Mouse (Mus musculus): Measurements from ENCODE around the gene Chil4. TPM values are rescaled to one million over a fixed set of nuclear protein-coding genes. Genes with fewer than 3 reads are reported as not detected.
"Not testable (repeated sequence)": the region's sequence is repeated elsewhere in the genome, so short reads cannot be mapped to it uniquely, and the experiment has no call there.

Chil4 gene
- total RNA-seq, 1 experiment, result not detected

DNA sequence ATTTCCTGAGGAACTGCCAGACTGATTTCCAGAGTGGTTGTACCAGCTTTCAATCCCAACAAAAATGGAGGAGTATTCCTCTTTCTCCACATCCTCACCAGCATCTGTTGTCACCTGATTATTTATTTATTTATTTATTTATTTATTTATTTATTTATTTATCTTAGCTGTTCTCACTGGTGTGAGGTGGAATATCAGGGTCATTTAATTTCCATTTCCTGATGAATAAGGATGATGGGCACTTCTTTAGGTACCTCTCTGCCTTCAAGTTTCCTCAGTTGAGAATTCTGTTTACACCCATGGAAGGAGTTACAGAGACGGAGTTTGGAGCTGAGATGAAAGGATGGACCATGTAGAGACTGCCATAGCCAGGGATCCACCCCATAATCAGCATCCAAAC is 20.9 kb upstream of the Chil4 start:
- H3K9me3 ChIP-seq (ENCODE audit: control insufficient read depth, insufficient read depth, low read depth, low read length); DNase-seq (ENCODE audit: low read depth, low spot score); H3K4me3 ChIP-seq (ENCODE audit: insufficient read depth in 1 of 2, low read depth in 1 of 2, low read length in 2 of 2, poor library complexity in 1 of 2, severe bottlenecking in 1 of 2); H3K27ac ChIP-seq (ENCODE audit: insufficient read depth, low read depth, low read length, poor library complexity, severe bottlenecking); in situ Hi-C loops (cut with MboI; ENCODE audit: low sequenced_read_pairs in 2 of 2, unreplicated experiment in 2 of 2); H3K4me1 ChIP-seq (ENCODE audit: control insufficient read depth in 2 of 2, insufficient read depth in 2 of 2, low read length in 2 of 2, poor library complexity in 1 of 2); H3K9ac ChIP-seq (ENCODE audit: insufficient read depth, low read depth, low read length, poor library complexity, severe bottlenecking); H3K36me3 ChIP-seq (ENCODE audit: control insufficient read depth, insufficient read depth, low read length, poor library complexity, severe bottlenecking): not testable (repeated sequence)

DNA sequence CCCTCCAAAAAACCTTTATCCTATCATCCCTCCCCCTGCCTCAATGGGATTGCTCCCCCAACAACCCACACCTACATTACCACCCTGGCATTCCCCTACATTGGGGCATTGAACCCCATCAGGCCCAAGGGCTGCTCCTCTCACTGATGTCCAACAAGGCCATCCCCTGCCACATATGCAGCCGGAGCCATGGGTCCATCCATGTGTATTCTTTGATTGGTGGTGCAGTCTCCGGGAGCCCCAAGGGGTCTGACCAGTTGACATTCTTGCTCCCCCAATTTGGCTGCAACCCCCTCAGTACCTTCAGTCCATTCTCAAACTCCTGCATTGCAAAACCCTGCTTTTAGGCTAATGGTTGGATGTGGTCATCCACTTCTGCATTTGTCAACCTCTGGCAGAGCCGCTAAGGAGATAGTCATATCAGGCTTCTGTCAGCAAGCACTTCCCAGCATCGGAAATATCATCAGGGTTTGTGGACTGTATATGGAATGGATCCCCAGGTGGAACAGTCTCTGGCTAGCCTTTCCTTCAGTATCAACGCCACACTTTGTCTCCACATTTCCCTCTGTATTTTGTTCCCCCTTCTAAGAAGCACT is 20.0 kb upstream of the Chil4 start:
- H3K27ac ChIP-seq (ENCODE audit: insufficient read depth, low read depth, low read length, poor library complexity, severe bottlenecking), result no peak overlapping the region
- in situ Hi-C loops (cut with MboI; ENCODE audit: low sequenced_read_pairs in 2 of 2, unreplicated experiment in 2 of 2), result no loop called here
- no peak overlapping the region for H3K4me3 ChIP-seq (ENCODE audit: insufficient read depth in 1 of 2, low read depth in 1 of 2, low read length in 2 of 2, poor library complexity in 1 of 2, severe bottlenecking in 1 of 2)
- no peaks in the 10 kb centered on the region for H3K4me1 ChIP-seq (ENCODE audit: control insufficient read depth in 2 of 2, insufficient read depth in 2 of 2, low read length in 2 of 2, poor library complexity in 1 of 2)
- TF ChIP-seq CHD2 (IDR thresholded peaks at IDR 0.05; ENCODE audit: low read depth, low read length), result no peak
- no peak for TF ChIP-seq ZC3H11A (IDR thresholded peaks at IDR 0.05; ENCODE audit: borderline replicate concordance, low read depth, low read length)
- TF ChIP-seq ZNF384 (IDR thresholded peaks at IDR 0.05; ENCODE audit: low read depth, low read length), result no peak
- no peak for TF ChIP-seq HCFC1 (IDR thresholded peaks at IDR 0.05; ENCODE audit: borderline replicate concordance, insufficient read depth, low read length)
- no peak for TF ChIP-seq MAFK (IDR thresholded peaks at IDR 0.05; ENCODE audit: insufficient read depth, low read depth, low read length)
- no peaks in the 10 kb centered on the region for H3K36me3 ChIP-seq (ENCODE audit: control insufficient read depth, insufficient read depth, low read length, poor library complexity, severe bottlenecking)
- no peaks in the 10 kb centered on the region; the same call in 1 of the 2 replicates for H3K9me3 ChIP-seq (ENCODE audit: control insufficient read depth, insufficient read depth, low read depth, low read length)
- no peak for DNase-seq (ENCODE audit: low read depth, low spot score)
- no peak overlapping the region for H3K9ac ChIP-seq (ENCODE audit: insufficient read depth, low read depth, low read length, poor library complexity, severe bottlenecking)

GRCm38 (mm10) chr3:106223391-106223790 is 4.1 kb upstream of the Chil4 start:
- H3K27ac ChIP-seq (ENCODE audit: insufficient read depth, low read depth, low read length, poor library complexity, severe bottlenecking); H3K9ac ChIP-seq (ENCODE audit: insufficient read depth, low read depth, low read length, poor library complexity, severe bottlenecking); H3K36me3 ChIP-seq (ENCODE audit: control insufficient read depth, insufficient read depth, low read length, poor library complexity, severe bottlenecking); H3K4me3 ChIP-seq (ENCODE audit: insufficient read depth in 1 of 2, low read depth in 1 of 2, low read length in 2 of 2, poor library complexity in 1 of 2, severe bottlenecking in 1 of 2); DNase-seq (ENCODE audit: low read depth, low spot score); H3K9me3 ChIP-seq (ENCODE audit: control insufficient read depth, insufficient read depth, low read depth, low read length); in situ Hi-C loops (cut with MboI; ENCODE audit: low sequenced_read_pairs in 2 of 2, unreplicated experiment in 2 of 2); H3K4me1 ChIP-seq (ENCODE audit: control insufficient read depth in 2 of 2, insufficient read depth in 2 of 2, low read length in 2 of 2, poor library complexity in 1 of 2): not testable (repeated sequence)

- H3K4me3 ChIP-seq (ENCODE audit: insufficient read depth in 1 of 2, low read depth in 1 of 2, low read length in 2 of 2, poor library complexity in 1 of 2, severe bottlenecking in 1 of 2), result no peak overlapping the region
- TF ChIP-seq ZNF384 (IDR thresholded peaks at IDR 0.05; ENCODE audit: low read depth, low read length), result no peak
- no peak for TF ChIP-seq CHD2 (IDR thresholded peaks at IDR 0.05; ENCODE audit: low read depth, low read length)
- no peak for TF ChIP-seq MAFK (IDR thresholded peaks at IDR 0.05; ENCODE audit: insufficient read depth, low read depth, low read length)
- TF ChIP-seq HCFC1 (IDR thresholded peaks at IDR 0.05; ENCODE audit: borderline replicate concordance, insufficient read depth, low read length), result no peak
- TF ChIP-seq ZC3H11A (IDR thresholded peaks at IDR 0.05; ENCODE audit: borderline replicate concordance, low read depth, low read length), result no peak
- no peak overlapping the region for H3K9ac ChIP-seq (ENCODE audit: insufficient read depth, low read depth, low read length, poor library complexity, severe bottlenecking)
- DNase-seq (ENCODE audit: low read depth, low spot score), result no peak
- H3K9me3 ChIP-seq (ENCODE audit: control insufficient read depth, insufficient read depth, low read depth, low read length), result no peaks in the 10 kb centered on the region
- no peak overlapping the region for H3K27ac ChIP-seq (ENCODE audit: insufficient read depth, low read depth, low read length, poor library complexity, severe bottlenecking)
- in situ Hi-C loops (cut with MboI; ENCODE audit: low sequenced_read_pairs in 2 of 2, unreplicated experiment in 2 of 2), result no loop called here
- H3K4me1 ChIP-seq (ENCODE audit: control insufficient read depth in 2 of 2, insufficient read depth in 2 of 2, low read length in 2 of 2, poor library complexity in 1 of 2), result no peaks in the 10 kb centered on the region
- no peaks in the 10 kb centered on the region for H3K36me3 ChIP-seq (ENCODE audit: control insufficient read depth, insufficient read depth, low read length, poor library complexity, severe bottlenecking)
These were observed 2.4 kb upstream of the Chil4 start for GRCm38 (mm10) chr3:106221625-106222265.

DNA sequence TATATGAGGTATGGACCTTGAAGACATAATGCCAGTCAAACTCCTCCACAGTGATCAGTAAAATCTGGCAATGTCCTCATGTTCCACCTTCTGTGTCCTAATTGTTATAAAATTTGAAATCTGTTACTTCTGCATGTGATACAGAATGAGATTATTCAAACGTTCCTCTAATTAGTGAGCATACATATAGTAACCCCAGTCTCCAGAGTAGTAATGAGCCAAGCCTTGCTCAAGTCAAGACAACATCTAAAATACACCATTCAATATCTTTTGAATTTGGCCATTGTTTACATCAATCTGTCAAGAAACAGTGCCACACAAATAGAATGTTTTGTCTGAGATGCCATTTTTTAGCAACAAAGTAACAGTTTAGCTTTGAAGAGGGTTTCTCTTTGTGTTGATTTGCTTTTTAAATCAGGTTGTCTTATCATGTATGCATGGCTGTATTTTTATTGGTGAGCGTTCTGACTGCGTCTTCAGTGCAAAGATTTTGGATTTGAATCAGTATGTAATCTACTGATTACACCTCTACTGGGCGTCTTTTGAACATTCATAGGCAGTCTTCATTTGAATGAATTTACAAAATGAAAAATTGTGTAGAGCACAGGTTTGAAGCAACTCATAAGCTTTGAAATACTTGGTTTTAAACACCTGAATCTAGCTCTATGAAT is 888 bp downstream of the Chil4 start:
- H3K4me3 ChIP-seq (ENCODE audit: insufficient read depth in 1 of 2, low read depth in 1 of 2, low read length in 2 of 2, poor library complexity in 1 of 2, severe bottlenecking in 1 of 2); in situ Hi-C loops (cut with MboI; ENCODE audit: low sequenced_read_pairs in 2 of 2, unreplicated experiment in 2 of 2); H3K36me3 ChIP-seq (ENCODE audit: control insufficient read depth, insufficient read depth, low read length, poor library complexity, severe bottlenecking); DNase-seq (ENCODE audit: low read depth, low spot score); H3K9ac ChIP-seq (ENCODE audit: insufficient read depth, low read depth, low read length, poor library complexity, severe bottlenecking); H3K4me1 ChIP-seq (ENCODE audit: control insufficient read depth in 2 of 2, insufficient read depth in 2 of 2, low read length in 2 of 2, poor library complexity in 1 of 2); H3K9me3 ChIP-seq (ENCODE audit: control insufficient read depth, insufficient read depth, low read depth, low read length); H3K27ac ChIP-seq (ENCODE audit: insufficient read depth, low read depth, low read length, poor library complexity, severe bottlenecking): not testable (repeated sequence)

DNA sequence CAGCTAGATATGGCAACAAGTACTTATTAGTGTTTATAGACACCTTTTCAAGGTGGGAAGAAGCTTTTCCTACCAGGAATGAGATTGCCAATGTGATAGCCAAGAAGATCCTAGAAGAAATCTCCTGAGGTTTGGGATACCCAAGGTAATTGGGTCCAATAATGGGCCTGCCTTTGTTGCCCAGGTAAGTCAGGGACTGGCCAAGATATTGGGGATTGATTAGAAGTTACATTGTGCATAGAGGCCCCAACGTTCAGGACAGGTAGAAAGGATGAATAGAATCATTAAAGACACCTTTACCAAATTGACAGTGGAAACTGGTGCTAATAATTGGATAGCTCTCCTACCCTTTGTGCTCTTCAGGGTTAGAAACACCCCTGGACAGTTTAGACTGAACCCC is 21.3 kb downstream of the Chil4 start:
- H3K27ac ChIP-seq (ENCODE audit: insufficient read depth, low read depth, low read length, poor library complexity, severe bottlenecking); H3K36me3 ChIP-seq (ENCODE audit: control insufficient read depth, insufficient read depth, low read length, poor library complexity, severe bottlenecking); H3K9me3 ChIP-seq (ENCODE audit: control insufficient read depth, insufficient read depth, low read depth, low read length); in situ Hi-C loops (cut with MboI; ENCODE audit: low sequenced_read_pairs in 2 of 2, unreplicated experiment in 2 of 2); H3K4me3 ChIP-seq (ENCODE audit: insufficient read depth in 1 of 2, low read depth in 1 of 2, low read length in 2 of 2, poor library complexity in 1 of 2, severe bottlenecking in 1 of 2); H3K9ac ChIP-seq (ENCODE audit: insufficient read depth, low read depth, low read length, poor library complexity, severe bottlenecking); H3K4me1 ChIP-seq (ENCODE audit: control insufficient read depth in 2 of 2, insufficient read depth in 2 of 2, low read length in 2 of 2, poor library complexity in 1 of 2); DNase-seq (ENCODE audit: low read depth, low spot score): not testable (repeated sequence)

- in situ Hi-C loops (cut with MboI; ENCODE audit: low sequenced_read_pairs in 2 of 2, unreplicated experiment in 2 of 2); H3K36me3 ChIP-seq (ENCODE audit: control insufficient read depth, insufficient read depth, low read length, poor library complexity, severe bottlenecking): not testable (repeated sequence)
These were observed 22.1 kb downstream of the Chil4 start for GRCm38 (mm10) chr3:106197246-106197645.

More at GRCm38 (mm10) chr3:106197246-106197645, 22.1 kb downstream of the Chil4 start:
- H3K27ac ChIP-seq (ENCODE audit: insufficient read depth, low read depth, low read length, poor library complexity, severe bottlenecking); H3K4me1 ChIP-seq (ENCODE audit: control insufficient read depth in 2 of 2, insufficient read depth in 2 of 2, low read length in 2 of 2, poor library complexity in 1 of 2); H3K9ac ChIP-seq (ENCODE audit: insufficient read depth, low read depth, low read length, poor library complexity, severe bottlenecking); H3K9me3 ChIP-seq (ENCODE audit: control insufficient read depth, insufficient read depth, low read depth, low read length); DNase-seq (ENCODE audit: low read depth, low spot score); H3K4me3 ChIP-seq (ENCODE audit: insufficient read depth in 1 of 2, low read depth in 1 of 2, low read length in 2 of 2, poor library complexity in 1 of 2, severe bottlenecking in 1 of 2): not testable (repeated sequence)
